Mouse (Mus musculus): Measurements from ENCODE around the gene P2rx5.

- TF ChIP-seq CTCF (IDR thresholded peaks at IDR 0.05; ENCODE audit: extremely low read depth, insufficient read depth, low read length) (no peak), POLR2A (IDR thresholded peaks at IDR 0.05; ENCODE audit: extremely low read depth, insufficient read depth, low read length) (no peak)
Measured at GRCm38 (mm10) chr11:73220651-73221050, 60.4 kb downstream of the P2rx5 start.

All from cortical plate, adult 2 months (tissue).